Mouse (Mus musculus) bone marrow, adult 2 months (tissue): Measurements from ENCODE around the gene Sh3glb2.

Experiments used
- CTCF ChIP-seq: fragments of 200-500 bp; IDR thresholded peaks from 2 replicates; pipeline ENCODE4 v1.5.1; 2011; ENCODE audit warnings: low read length, control low read depth; ENCODE audit not compliant: control insufficient read depth, insufficient read depth
- POLR2A ChIP-seq: fragments of 200-500 bp; IDR thresholded peaks from 2 replicates; pipeline ENCODE4 v1.6.1; 2011; ENCODE audit warnings: low read depth, mild to moderate bottlenecking, control low read depth, low read length, borderline replicate concordance; ENCODE audit not compliant: control insufficient read depth

DNA sequence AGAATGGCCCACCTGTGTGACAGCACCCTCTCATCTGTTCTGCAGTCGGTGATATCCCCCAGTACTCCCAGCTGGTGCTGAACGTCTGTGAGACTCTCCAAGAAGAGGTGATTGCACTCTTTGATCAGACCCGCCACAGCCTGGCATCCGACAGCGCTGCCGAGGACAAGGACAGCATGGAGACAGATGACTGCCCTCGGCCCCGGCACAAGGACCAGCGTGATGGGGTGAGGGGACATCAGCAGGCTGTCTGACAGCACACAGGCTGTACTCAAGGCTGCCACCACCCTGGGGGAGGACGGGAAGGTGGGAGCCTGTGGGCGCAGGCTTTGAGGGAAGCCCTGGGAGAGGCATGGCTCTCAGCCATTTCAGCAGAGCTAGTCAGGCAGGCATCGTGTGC lies 22.0 kb downstream of the Sh3glb2 start:
- TF ChIP-seq POLR2A: no peak
- no peak for TF ChIP-seq CTCF
